Mouse (Mus musculus) thymus, adult 2 months (tissue): ENCODE results near the gene Zscan10. TPM values are rescaled to one million over a fixed set of nuclear protein-coding genes. Genes with fewer than 3 reads are reported as not detected.

Experiments
- DNase-seq: peaks from one replicate; pipeline ENCODE4 v3.0.0; 2021
- H3K27ac ChIP-seq: fragments of 200-500 bp; 2 replicates; pipeline ENCODE4 v1.5.1; 2012; ENCODE audit warnings: low read length, control low read depth; ENCODE audit not compliant: control insufficient read depth, insufficient read depth
- H3K27me3 ChIP-seq: fragments of 200-500 bp; 2 replicates; pipeline ENCODE4 v1.6.1; 2012; ENCODE audit warnings: mild to moderate bottlenecking, low read length, moderate library complexity, mixed read lengths; ENCODE audit not compliant: control insufficient read depth, insufficient read depth
- H3K36me3 ChIP-seq: fragments of 200-500 bp; 2 replicates; pipeline ENCODE4 v1.6.1; 2012; ENCODE audit warnings: mild to moderate bottlenecking, low read length, moderate library complexity; ENCODE audit not compliant: control insufficient read depth, insufficient read depth
- H3K4me1 ChIP-seq: fragments of 200-500 bp; replicated peaks from 2 replicates; pipeline ENCODE4 v1.6.1; 2012; ENCODE audit warnings: low read length; ENCODE audit not compliant: control insufficient read depth, insufficient read depth
- H3K4me3 ChIP-seq: fragments of 200-500 bp; 2 replicates; pipeline ENCODE4 v1.5.1; 2012; ENCODE audit warnings: mild to moderate bottlenecking, low read length, control low read depth, moderate library complexity; ENCODE audit not compliant: control insufficient read depth, insufficient read depth
- CTCF ChIP-seq: fragments of 200-500 bp; IDR thresholded peaks from 2 replicates; pipeline ENCODE4 v1.5.1; 2012; ENCODE audit warnings: mild to moderate bottlenecking, control low read depth, low read length, moderate library complexity, borderline replicate concordance; ENCODE audit not compliant: control insufficient read depth, poor library complexity, insufficient read depth; ENCODE audit errors: extremely low read depth
- POLR2A ChIP-seq: fragments of 200-500 bp; IDR thresholded peaks from 2 replicates; pipeline ENCODE4 v1.6.1; 2012; ENCODE audit warnings: mild to moderate bottlenecking, low read length, control low read depth, moderate library complexity; ENCODE audit not compliant: control insufficient read depth, poor library complexity, insufficient read depth; ENCODE audit errors: extremely low read depth
- WGBS: fragments of 180-500 bp; shearing (Covaris S2); methylation state at CpG from one replicate; pipeline ENCODE4 v1.1.7; 2018; 5-methylcytosine and 5-hydroxymethylcytosine counted together
- polyA plus RNA-seq: library from polyadenylated mRNA; depleted of rRNA; stranded (reverse); fragments of >200 nt; gene quantifications from 2 replicates; pipeline ENCODE4 v1.2.3, GENCODE M21; 2012

The Zscan10 gene
- polyA plus RNA-seq, 1 experiment, result 0.18 TPM

GRCm38 (mm10) chr17:23570017-23570416 is 30.6 kb upstream of the Zscan10 start:
- 28% methylated on average over 6 of the region's 6 CpGs for WGBS
- H3K27ac ChIP-seq, result no peak overlapping the region
- 0 out of 2 replicates have a peak, but pooled peaks have one; percentile 35 for TF ChIP-seq CTCF
- TF ChIP-seq POLR2A, result no peak

DNA sequence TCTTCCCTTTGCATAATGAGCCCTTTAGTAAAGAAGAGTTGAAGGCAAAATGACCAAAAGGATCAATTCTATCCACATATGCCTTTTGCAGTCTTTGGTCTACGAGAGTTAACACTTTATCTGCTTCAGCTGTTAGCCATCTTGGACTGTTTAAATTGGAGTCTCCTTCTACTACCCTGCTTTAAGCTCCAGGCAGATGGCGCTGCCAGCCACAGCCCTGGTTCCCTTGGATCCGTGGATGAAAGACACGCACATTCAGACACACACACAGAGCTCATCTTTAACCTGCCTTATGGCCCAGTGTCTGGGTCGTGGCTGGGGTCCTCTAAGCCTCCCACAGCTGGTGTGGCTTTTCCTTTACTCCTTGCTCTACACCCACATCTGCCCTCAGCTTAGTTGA is 29.6 kb upstream of the Zscan10 start:
- 25% methylated on average over 5 of the region's 5 CpGs for WGBS
- no peak for DNase-seq
- Histone ChIP-seq H3K27ac (no peak overlapping the region), H3K36me3 (no peaks in the 10 kb centered on the region), H3K4me3 (no peak overlapping the region), H3K4me1 (no peaks in the 10 kb centered on the region), H3K27me3 (no peaks in the 10 kb centered on the region)
- TF ChIP-seq POLR2A (no peak), CTCF (no peak)

More at GRCm38 (mm10) chr17:23570017-23570416, 30.6 kb upstream of the Zscan10 start:
- no peaks in the 10 kb centered on the region for H3K4me1 ChIP-seq
- no peaks in the 10 kb centered on the region for H3K27me3 ChIP-seq
- H3K4me3 ChIP-seq, result no peak overlapping the region
- peak; percentile 64 for DNase-seq
- H3K36me3 ChIP-seq, result no peaks in the 10 kb centered on the region

- DNase-seq, result no peak
- Histone ChIP-seq H3K4me1 (no peaks in the 10 kb centered on the region), H3K27ac (no peak overlapping the region), H3K4me3 (no peak overlapping the region), H3K36me3 (no peaks in the 10 kb centered on the region), H3K27me3 (no peaks in the 10 kb centered on the region)
- WGBS, result 84% methylated on average over 6 of the region's 6 CpGs
- TF ChIP-seq POLR2A (no peak), CTCF (no peak)
These were observed 28.6 kb upstream of the Zscan10 start for GRCm38 (mm10) chr17:23572059-23572458.

GRCm38 (mm10) chr17:23574130-23574529 is 26.5 kb upstream of the Zscan10 start:
- no peak for DNase-seq
- 92% methylated on average over 8 of the region's 8 CpGs for WGBS
- Histone ChIP-seq H3K36me3 (no peaks in the 10 kb centered on the region), H3K27ac (no peak overlapping the region), H3K4me3 (no peak overlapping the region), H3K27me3 (no peaks in the 10 kb centered on the region), H3K4me1 (no peaks in the 10 kb centered on the region)
- TF ChIP-seq POLR2A (no peak), CTCF (no peak)

GRCm38 (mm10) chr17:23575951-23576552 is 24.6 kb upstream of the Zscan10 start:
- TF ChIP-seq CTCF (no peak), POLR2A (no peak)
- Histone ChIP-seq H3K4me1 (no peaks in the 10 kb centered on the region), H3K4me3 (no peak overlapping the region), H3K36me3 (no peaks in the 10 kb centered on the region), H3K27ac (no peak overlapping the region), H3K27me3 (no peaks in the 10 kb centered on the region)
- DNase-seq, result no peak
- 97% methylated on average over 38 of the region's 38 CpGs for WGBS

GRCm38 (mm10) chr17:23584786-23585185 is 15.9 kb upstream of the Zscan10 start:
- no peak for TF ChIP-seq POLR2A
- TF ChIP-seq CTCF, result no peak
- Histone ChIP-seq H3K4me1 (peaks cover 8% of the 10 kb centered on the region; the same call in 1 of the 2 replicates), H3K4me3 (no peak overlapping the region), H3K36me3 (no peaks in the 10 kb centered on the region), H3K27ac (no peak overlapping the region), H3K27me3 (no peaks in the 10 kb centered on the region; the same call in 1 of the 2 replicates)
- 89% methylated on average over 8 of the region's 8 CpGs for WGBS
- no peak for DNase-seq

DNA sequence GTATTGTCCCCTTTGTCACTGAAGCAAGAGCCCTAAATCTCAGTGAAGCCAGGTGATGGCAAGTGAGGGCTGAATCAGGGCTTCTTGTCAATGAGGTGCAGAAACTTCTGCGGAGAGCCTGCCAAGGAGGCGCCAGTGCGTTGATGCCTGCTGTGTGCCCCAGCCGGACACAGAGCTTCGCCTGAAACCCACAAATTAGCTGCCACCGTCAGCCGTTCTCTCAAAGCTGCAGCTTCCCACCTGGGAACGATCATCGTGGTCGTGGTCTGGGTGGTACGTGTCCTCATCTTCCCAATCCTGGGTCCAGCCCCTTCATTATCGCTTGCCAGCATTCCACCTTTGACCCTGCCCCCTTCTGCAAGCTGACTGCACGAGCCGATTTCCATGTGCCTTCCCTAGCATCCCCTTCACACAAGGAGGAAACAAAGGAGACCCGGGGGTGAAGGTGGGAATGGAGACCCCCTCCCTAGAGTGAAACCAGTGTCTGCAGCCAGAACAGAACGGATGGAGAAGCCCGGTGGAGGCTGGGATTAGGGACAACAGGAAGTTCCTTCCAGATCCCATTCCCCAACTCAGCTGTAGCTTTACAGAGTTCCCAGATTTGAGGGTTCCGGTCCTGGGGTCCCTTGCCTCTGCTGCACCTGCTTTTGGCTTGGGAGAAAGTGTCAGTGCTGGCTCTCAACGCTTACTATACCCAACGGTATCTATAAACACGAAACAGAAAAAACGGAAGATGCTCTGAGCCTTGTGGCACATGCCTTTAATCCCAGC is 14.8 kb upstream of the Zscan10 start:
- H3K36me3 ChIP-seq, result no peaks in the 10 kb centered on the region
- no peaks in the 10 kb centered on the region; the same call in 1 of the 2 replicates for H3K27me3 ChIP-seq
- peaks cover 8% of the 10 kb centered on the region; the same call in 1 of the 2 replicates for H3K4me1 ChIP-seq
- TF ChIP-seq POLR2A, result no peak
- TF ChIP-seq CTCF, result no peak
- 0 out of 2 replicates have a peak overlapping the region, but pooled peaks have one; percentile 5 for H3K4me3 ChIP-seq
- no peak overlapping the region for H3K27ac ChIP-seq
- WGBS, result 8% methylated on average over 22 of the region's 22 CpGs
- no peak for DNase-seq
